Mouse (Mus musculus) frontal cortex, postnatal 10 days (tissue): ENCODE measurements around the gene Gapvd1.

Experiments
- DNase-seq, 2 experiments: peaks; one replicate each; pipeline ENCODE4 v3.0.0; 2022; ENCODE audit warnings: low spot score in 2 of 2, mixed read lengths in 1 of 2

Gene Gapvd1

DNA sequence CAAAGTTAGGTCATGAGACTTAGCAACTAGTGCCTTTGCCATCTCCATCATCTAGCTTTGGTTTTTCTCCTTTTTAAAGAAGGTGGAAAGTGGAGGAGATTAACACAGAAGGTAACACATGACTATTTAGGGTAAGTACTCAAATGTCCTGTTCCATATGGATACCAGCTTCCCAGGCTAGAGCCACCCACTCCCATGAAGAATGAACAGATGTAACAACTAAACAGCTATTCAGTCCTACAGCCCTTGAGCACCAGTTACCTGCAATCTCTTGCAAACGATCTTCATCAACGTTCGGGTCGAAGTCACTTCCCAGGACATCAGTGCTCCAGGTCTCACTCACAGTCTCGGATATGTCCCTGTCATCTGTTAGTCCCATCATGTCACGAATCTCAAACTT is 43.1 kb downstream of the Gapvd1 start:
- DNase-seq: no peak

DNA sequence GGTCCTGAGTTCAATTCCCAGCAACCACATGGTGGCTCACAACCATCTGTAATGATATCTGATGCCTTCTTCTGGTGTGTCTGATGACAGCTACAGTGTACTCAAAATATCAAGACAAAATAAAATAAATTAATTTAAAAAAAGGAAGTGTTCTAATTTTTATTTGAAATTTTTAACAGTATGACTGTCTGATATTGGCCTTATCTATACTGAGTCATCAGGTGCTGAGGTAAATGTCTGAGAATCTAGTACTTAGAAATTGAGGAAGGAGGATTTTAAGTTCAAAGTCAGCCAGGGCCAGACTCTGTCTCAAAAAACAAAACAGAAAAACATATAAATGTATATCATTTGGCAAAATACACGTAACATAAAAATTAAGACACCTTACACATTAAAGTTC is 46.4 kb downstream of the Gapvd1 start:
- DNase-seq: no peak

DNA sequence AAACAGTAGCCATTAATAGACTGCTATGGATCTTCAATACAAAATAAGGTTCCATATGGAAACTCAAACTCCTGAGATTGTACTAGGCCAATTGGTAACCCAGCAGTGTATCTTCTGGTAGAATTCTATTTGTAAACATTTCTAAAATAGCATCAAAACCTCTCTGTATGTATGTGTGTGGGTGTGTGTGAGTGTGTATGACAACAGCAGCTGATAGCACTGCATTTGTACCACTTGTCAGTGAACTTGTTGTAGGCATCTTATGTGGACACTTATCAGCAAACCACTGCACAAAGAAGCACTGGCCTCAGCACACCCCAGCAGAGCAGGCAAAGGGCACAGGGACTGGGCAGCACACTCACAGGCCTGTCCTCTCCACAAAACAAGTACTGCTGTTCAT is 58.4 kb downstream of the Gapvd1 start:
- no peak for DNase-seq

DNA sequence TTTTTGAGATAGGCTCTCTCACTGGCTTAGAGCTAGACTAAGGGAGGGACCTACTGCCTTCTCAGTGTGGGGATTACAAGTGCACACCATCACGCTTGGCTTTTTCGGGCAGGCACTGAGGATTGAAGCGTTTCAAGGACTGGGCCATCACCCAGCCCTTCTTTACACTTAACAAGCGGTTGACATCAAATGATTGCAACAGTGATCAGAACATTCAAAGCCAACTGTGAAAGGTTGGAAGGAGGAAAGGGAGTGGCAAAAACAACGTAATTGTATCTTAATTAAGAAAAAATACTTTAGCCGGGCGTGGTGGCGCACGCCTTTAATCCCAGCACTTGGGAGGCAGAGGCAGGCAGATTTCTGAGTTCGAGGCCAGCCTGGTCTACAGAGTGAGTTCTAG is 62.2 kb downstream of the Gapvd1 start:
- no peak for DNase-seq

GRCm38 (mm10) chr2:34684076-34684870 is 70.8 kb downstream of the Gapvd1 start:
- no peak for DNase-seq

DNA sequence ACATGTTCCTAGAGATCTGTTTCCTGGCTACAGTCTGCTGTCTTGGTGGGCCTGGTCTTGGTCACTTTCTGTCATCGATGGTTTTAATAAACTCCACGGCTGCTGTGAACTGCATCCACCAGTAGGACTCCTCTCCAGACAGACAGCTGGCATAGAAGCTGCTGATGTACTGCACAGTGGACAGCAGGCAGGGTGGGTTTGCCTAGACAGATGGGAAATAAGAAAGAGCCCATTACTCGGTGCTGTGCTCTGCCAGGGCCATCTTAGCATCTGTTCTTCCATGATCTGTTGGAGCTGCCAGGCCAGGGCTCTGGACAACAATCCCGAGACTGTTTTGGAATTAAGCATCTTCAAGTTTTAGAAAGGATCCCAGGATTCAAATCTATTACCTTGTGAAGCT is 77.1 kb downstream of the Gapvd1 start:
- DNase-seq: no peak

- DNase-seq: no peak
Observed at GRCm38 (mm10) chr2:34677061-34677460, 78.0 kb downstream of the Gapvd1 start.

DNA sequence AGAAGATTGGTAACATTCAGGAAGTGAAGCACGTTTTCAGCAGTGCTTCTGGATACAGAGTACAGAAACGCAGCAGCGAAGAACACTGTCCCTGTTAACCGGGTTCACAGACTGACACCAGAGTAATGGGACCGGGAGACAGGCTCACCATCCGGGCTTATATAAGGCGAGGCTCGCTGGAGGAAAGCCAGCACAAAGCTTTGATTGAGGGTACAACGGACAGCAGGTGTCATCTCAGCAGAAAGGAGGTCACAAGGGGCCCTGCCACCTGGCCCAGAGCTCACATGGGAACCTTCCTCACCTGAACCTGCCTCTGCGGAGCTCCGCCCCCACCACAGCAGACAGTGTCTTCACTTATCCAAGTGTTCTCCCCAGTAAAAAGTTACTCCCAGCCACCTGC is 81.2 kb downstream of the Gapvd1 start:
- DNase-seq: no peak

DNA sequence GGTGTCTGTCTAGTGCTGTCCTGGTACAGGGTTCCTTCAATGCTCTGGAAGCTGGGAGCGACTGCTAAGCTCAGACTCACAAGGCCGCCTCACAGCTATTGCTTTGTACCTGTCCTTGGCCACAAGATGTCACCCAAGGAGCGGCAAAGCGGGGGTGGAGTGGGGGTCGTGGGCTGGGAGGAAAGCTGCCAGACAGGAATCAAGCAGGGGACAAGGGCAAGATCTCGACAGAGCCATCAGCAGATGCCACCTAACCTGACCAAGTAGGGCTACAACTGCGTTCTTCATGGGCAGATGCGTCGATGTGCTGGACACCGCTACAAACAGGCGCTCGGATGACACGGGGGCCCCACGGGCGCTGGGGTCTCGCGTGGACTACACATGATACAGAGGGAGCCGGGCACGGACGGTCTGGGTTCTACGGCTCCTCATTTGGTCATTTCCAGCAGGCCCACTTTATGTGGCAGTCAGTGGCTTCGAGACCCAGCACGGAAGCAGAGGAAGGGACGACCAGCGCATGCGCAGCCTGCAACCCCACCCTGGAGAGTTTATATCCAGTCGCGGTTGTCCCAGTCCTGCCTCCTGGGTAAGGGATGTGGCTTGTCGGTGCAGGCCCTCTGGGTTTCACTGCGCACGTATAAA is 83.5 kb downstream of the Gapvd1 start:
- DNase-seq: peak; percentile 30 to 38

GRCm38 (mm10) chr2:34670470-34670869 is 84.6 kb downstream of the Gapvd1 start:
- no peak for DNase-seq

DNA sequence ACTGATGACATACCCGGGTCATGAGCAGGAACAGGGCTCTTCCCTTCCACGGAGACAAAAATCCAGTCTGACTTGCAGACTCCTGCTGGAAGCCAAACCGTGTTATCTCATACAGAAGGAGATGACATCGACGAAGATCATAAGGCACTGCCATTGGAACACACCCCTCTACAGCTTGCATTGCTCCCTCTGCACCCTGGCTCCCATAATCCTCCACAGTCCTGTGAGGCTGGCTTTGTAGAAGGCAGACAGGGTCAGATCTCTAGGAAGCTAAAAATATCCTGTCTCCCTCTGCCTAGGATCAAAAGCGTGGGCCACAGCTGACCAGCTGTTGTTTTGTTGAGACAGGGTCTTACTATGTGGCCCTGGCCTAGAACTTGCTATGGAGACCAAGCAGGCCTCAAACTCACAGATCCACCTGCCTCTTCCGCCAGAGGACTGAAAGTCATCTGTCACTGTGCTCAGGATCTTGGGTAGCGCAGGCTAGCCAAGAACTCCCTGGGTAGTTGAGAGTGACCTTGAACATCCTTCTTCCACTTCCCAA is 85.8 kb downstream of the Gapvd1 start:
- no peak for DNase-seq

DNA sequence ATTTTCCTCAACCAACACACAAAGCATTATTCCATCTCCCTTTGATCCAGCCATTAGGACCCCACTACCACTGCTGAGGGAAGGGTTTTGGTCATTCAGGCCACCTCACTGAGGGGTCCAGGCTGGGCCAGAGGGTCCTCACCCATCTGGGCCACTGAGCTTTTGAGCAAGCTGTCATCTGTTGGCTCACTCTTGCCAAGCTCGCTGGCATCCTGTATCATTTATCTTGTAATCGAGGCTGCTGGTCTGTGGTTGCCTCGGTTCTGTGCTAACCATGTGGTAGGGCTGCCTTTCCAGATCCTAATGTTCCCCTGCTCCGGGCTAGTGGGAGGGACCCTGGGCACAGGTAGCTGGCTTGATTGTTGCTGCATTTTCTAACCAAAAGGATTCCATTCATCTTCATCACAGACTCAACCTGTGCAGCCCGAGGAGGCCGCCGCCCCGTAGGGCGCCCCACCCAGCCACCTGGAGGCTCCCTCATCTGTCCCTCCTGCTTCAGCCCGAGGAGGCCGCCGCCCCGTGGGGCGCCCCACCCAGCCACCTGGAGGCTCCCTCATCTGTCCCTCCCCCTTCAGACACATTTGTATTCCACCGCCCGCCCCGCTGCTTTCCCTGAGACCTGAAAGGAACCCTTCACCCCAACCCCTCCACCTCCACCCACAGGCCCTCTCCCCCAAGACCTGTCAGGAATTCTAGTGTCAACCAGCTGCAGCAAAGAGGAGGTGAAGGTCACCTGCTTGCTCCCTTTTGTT is 86.4 kb downstream of the Gapvd1 start:
- DNase-seq: no peak

- no peak for DNase-seq
Observed at GRCm38 (mm10) chr2:34667820-34668219, 87.2 kb downstream of the Gapvd1 start.

GRCm38 (mm10) chr2:34647410-34647809 is 107.6 kb downstream of the Gapvd1 start:
- DNase-seq: no peak

- DNase-seq: no peak
Observed at GRCm38 (mm10) chr2:34646541-34646865, 108.5 kb downstream of the Gapvd1 start.

GRCm38 (mm10) chr2:34645851-34646540 is 109.0 kb downstream of the Gapvd1 start:
- DNase-seq: peak; percentile 39 to 44

GRCm38 (mm10) chr2:34644571-34645526 is 110.2 kb downstream of the Gapvd1 start:
- no peak for DNase-seq

DNA sequence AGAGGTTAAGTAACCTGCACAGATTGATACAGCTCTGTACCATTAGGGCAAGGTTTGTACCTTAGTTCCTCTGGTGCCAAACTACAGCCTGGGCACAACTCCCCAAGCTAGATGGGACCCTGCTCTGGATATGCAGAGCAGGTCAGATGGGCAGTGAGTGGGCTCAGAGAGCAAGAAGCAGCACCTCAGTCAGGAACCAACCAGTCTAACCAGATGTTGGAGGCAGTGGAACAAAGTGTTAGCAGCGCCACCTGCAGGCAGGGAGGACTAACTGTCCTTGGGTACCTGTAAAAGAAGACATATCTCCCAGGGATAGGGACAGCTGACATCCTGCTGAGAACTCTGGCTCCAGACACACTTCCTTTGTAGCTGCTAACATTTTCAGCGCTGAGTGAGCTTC is 112.7 kb downstream of the Gapvd1 start:
- DNase-seq: no peak

DNA sequence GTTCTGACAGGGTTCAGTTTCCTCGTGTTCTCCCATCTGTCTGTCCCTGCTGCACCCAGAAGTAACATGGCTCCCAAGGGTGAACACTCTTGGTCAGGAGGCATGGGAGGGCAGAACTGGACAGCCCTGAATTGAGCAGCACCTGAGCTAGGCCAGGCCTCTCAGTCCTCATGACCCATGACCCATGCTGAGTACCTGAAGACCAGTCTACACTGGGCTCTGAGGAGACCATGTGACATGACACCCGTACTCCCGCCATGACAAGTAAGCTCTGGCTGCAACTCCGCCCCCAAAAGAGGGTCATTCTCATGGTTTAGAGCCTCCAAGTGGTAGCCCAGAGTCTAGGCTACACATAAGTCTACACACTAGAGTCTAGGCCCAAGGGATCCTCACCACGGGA is 115.3 kb downstream of the Gapvd1 start:
- DNase-seq: no peak

GRCm38 (mm10) chr2:34638955-34639650 is 115.9 kb downstream of the Gapvd1 start:
- peak; percentile 58 to 85 for DNase-seq
